Mouse (Mus musculus) megakaryocyte, embryonic 14.5 days (primary cell): ENCODE data around the gene Tmem179b. TPM values are rescaled to one million over a fixed set of nuclear protein-coding genes. Genes with fewer than 3 reads are reported as not detected.

ENCODE experiments used
- H3K27me3 ChIP-seq: replicated peaks from 2 replicates; pipeline ENCODE3; 2012; ENCODE audit warnings: inconsistent platforms
- H3K36me3 ChIP-seq: replicated peaks from 2 replicates; pipeline ENCODE3; 2012; ENCODE audit warnings: low read length, inconsistent platforms, mixed read lengths
- H3K4me1 ChIP-seq: 2 replicates; pipeline ENCODE4 v1.6.1; 2012; ENCODE audit warnings: inconsistent platforms
- H3K4me3 ChIP-seq: replicated peaks from 2 replicates; pipeline ENCODE3; 2012; ENCODE audit warnings: moderate library complexity, mild to moderate bottlenecking, inconsistent platforms
- H3K9me3 ChIP-seq: 2 replicates; pipeline ENCODE4 v1.6.1; 2012; ENCODE audit warnings: inconsistent platforms
- FLI1 ChIP-seq: IDR thresholded peaks from 2 replicates; pipeline ENCODE4 v1.6.1; 2012; ENCODE audit warnings: low read length, inconsistent platforms, mixed read lengths
- GATA1 ChIP-seq: IDR thresholded peaks from 3 replicates; pipeline ENCODE4 v1.6.1; 2012; ENCODE audit warnings: mixed read lengths, low read length, inconsistent platforms, borderline replicate concordance
- polyA plus RNA-seq: library from polyadenylated mRNA; stranded (reverse); fragments of >175 nt; gene quantifications from 2 replicates; pipeline ENCODE4 v1.2.3, GENCODE M21; 2012; ENCODE audit warnings: low replicate concordance; ENCODE audit not compliant: insufficient read depth

Gene Tmem179b
- polyA plus RNA-seq, result 154 and 203 TPM in 2 replicates

GRCm38 (mm10) chr19:8774086-8774835, at the start of gene Tmem179b:
Gene Tmem179b (minus strand): TSS chr19:8774467.
- peaks cover 57% of the 10 kb centered on the region for H3K36me3 ChIP-seq
- H3K9me3 ChIP-seq, result no peaks in the 10 kb centered on the region
- peaks cover 52% of the 10 kb centered on the region for H3K4me1 ChIP-seq
- TF ChIP-seq GATA1 (no peak), FLI1 (peak; percentile 68; the same call in 1 of the 2 replicates)
- peak within 1 kb of the TSS; percentile 97 for H3K4me3 ChIP-seq
- H3K27me3 ChIP-seq, result no peaks in the 10 kb centered on the region

- Histone ChIP-seq H3K9me3 (no peaks in the 10 kb centered on the region), H3K4me3 (peak overlapping the region; percentile 65), H3K36me3 (peaks cover 57% of the 10 kb centered on the region), H3K27me3 (no peaks in the 10 kb centered on the region), H3K4me1 (peaks cover 24% of the 10 kb centered on the region)
- TF ChIP-seq FLI1 (no peak), GATA1 (no peak)
Measured at GRCm38 (mm10) chr19:8822696-8823095, 48.4 kb upstream of the Tmem179b start.

- TF ChIP-seq FLI1 (no peak), GATA1 (no peak)
- Histone ChIP-seq H3K36me3 (peaks cover 53% of the 10 kb centered on the region), H3K9me3 (no peaks in the 10 kb centered on the region)
Measured at GRCm38 (mm10) chr19:8821146-8821545, 46.9 kb upstream of the Tmem179b start.

GRCm38 (mm10) chr19:8820424-8820956, 46.2 kb upstream of the Tmem179b start:
- TF ChIP-seq FLI1, result no peak
- no peak for TF ChIP-seq GATA1
- no peaks in the 10 kb centered on the region for H3K27me3 ChIP-seq
- peaks cover 52% of the 10 kb centered on the region for H3K36me3 ChIP-seq

More at GRCm38 (mm10) chr19:8821146-8821545, 46.9 kb upstream of the Tmem179b start:
- Histone ChIP-seq H3K27me3 (no peaks in the 10 kb centered on the region), H3K4me1 (peaks cover 37% of the 10 kb centered on the region), H3K4me3 (peak overlapping the region; percentile 94)

GRCm38 (mm10) chr19:8819596-8820423, 45.5 kb upstream of the Tmem179b start, which contains the start of gene Hnrnpul2:
Gene Hnrnpul2 (plus strand): TSS chr19:8820010.
- TF ChIP-seq FLI1 (peak; percentile 35; the same call in 1 of the 2 replicates), GATA1 (no peak)
- H3K36me3 ChIP-seq, result peaks cover 52% of the 10 kb centered on the region

More at GRCm38 (mm10) chr19:8820424-8820956, 46.2 kb upstream of the Tmem179b start:
- Histone ChIP-seq H3K9me3 (no peaks in the 10 kb centered on the region), H3K4me3 (peak overlapping the region; percentile 94), H3K4me1 (peaks cover 42% of the 10 kb centered on the region)

GRCm38 (mm10) chr19:8818801-8819595, 44.7 kb upstream of the Tmem179b start, which contains the start of gene Ttc9c:
Gene Ttc9c (minus strand): TSS chr19:8819333.
- no peak for TF ChIP-seq GATA1
- no peaks in the 10 kb centered on the region for H3K9me3 ChIP-seq
- peaks cover 51% of the 10 kb centered on the region for H3K4me1 ChIP-seq
- peak within 1 kb of the TSS; percentile 94 for H3K4me3 ChIP-seq
- H3K27me3 ChIP-seq, result no peaks in the 10 kb centered on the region
- peaks cover 51% of the 10 kb centered on the region for H3K36me3 ChIP-seq

More at GRCm38 (mm10) chr19:8819596-8820423, 45.5 kb upstream of the Tmem179b start, which contains the start of gene Hnrnpul2:
- no peaks in the 10 kb centered on the region for H3K9me3 ChIP-seq
- H3K27me3 ChIP-seq, result no peaks in the 10 kb centered on the region
- H3K4me3 ChIP-seq, result peak within 1 kb of the TSS; percentile 94
- peaks cover 45% of the 10 kb centered on the region for H3K4me1 ChIP-seq

- peak overlapping the region; percentile 94 for H3K4me3 ChIP-seq
- H3K9me3 ChIP-seq, result no peaks in the 10 kb centered on the region
- peaks cover 51% of the 10 kb centered on the region for H3K36me3 ChIP-seq
- H3K4me1 ChIP-seq, result peaks cover 55% of the 10 kb centered on the region
- no peaks in the 10 kb centered on the region for H3K27me3 ChIP-seq
- no peak for TF ChIP-seq FLI1
- TF ChIP-seq GATA1, result no peak
Measured at GRCm38 (mm10) chr19:8818301-8818798, 44.1 kb upstream of the Tmem179b start.

- TF ChIP-seq FLI1 (no peak), GATA1 (no peak)
- H3K36me3 ChIP-seq, result peaks cover 53% of the 10 kb centered on the region
Measured at GRCm38 (mm10) chr19:8817001-8817400, 42.7 kb upstream of the Tmem179b start.

More at GRCm38 (mm10) chr19:8817001-8817400, 42.7 kb upstream of the Tmem179b start:
- Histone ChIP-seq H3K4me1 (peaks cover 42% of the 10 kb centered on the region), H3K4me3 (peak overlapping the region; percentile 56), H3K9me3 (no peaks in the 10 kb centered on the region), H3K27me3 (no peaks in the 10 kb centered on the region)
